Mouse (Mus musculus) ES-E14 (cell line): ENCODE results near the gene Nfkbiz. TPM values are rescaled to one million over a fixed set of nuclear protein-coding genes. Genes with fewer than 3 reads are reported as not detected.

Source experiments
- DNase-seq: peaks from one replicate; pipeline ENCODE4 v3.0.0-alpha.2; 2013; ENCODE audit warnings: low read depth, low spot score
- H3K27ac ChIP-seq: 2 replicates; pipeline ENCODE4 v1.5.1; 2012; ENCODE audit warnings: low read depth, mild to moderate bottlenecking, low read length, moderate library complexity, mixed read lengths; ENCODE audit not compliant: poor library complexity, insufficient read depth, severe bottlenecking
- H3K36me3 ChIP-seq: 2 replicates; pipeline ENCODE4 v1.6.1; 2012; ENCODE audit warnings: mild to moderate bottlenecking, low read length, moderate library complexity, mixed read lengths; ENCODE audit not compliant: control insufficient read depth, poor library complexity, insufficient read depth, severe bottlenecking
- H3K4me1 ChIP-seq, 2 experiments: fragments of 150-350 bp in 1 of 2; sonication (generic) in 1 of 2; 2 replicates each; pipeline ENCODE4 v1.6.1; 2012; ENCODE audit warnings: low read length in 2 of 2, mild to moderate bottlenecking in 1 of 2, mixed read lengths in 1 of 2; ENCODE audit not compliant: control insufficient read depth in 2 of 2, insufficient read depth in 2 of 2, poor library complexity in 1 of 2
- H3K4me3 ChIP-seq, 2 experiments: fragments of 150-350 bp in 1 of 2; sonication (generic) in 1 of 2; 2 replicates each; pipeline ENCODE4 v1.5.1; 2012; ENCODE audit warnings: low read length in 2 of 2, low read depth in 1 of 2, mild to moderate bottlenecking in 1 of 2, mixed read lengths in 1 of 2; ENCODE audit not compliant: insufficient read depth in 1 of 2, poor library complexity in 1 of 2, severe bottlenecking in 1 of 2
- H3K9ac ChIP-seq: 2 replicates; pipeline ENCODE4 v1.6.1; 2012; ENCODE audit warnings: low read depth, mild to moderate bottlenecking, low read length, mixed read lengths; ENCODE audit not compliant: poor library complexity, insufficient read depth, severe bottlenecking
- H3K9me3 ChIP-seq: fragments of 150-350 bp; sonication (generic); 2 replicates; pipeline ENCODE4 v1.6.1; 2012; ENCODE audit warnings: low read depth, mild to moderate bottlenecking, low read length; ENCODE audit not compliant: control insufficient read depth, insufficient read depth
- CHD2 ChIP-seq: IDR thresholded peaks from 2 replicates; pipeline ENCODE4 v1.6.1; 2014; ENCODE audit warnings: mild to moderate bottlenecking, low read depth, low read length, inconsistent platforms
- HCFC1 ChIP-seq: IDR thresholded peaks from 2 replicates; pipeline ENCODE4 v1.6.1; 2012; ENCODE audit warnings: low read length, inconsistent platforms, borderline replicate concordance; ENCODE audit not compliant: insufficient read depth
- MAFK ChIP-seq: IDR thresholded peaks from 2 replicates; pipeline ENCODE4 v1.6.1; 2014; ENCODE audit warnings: mild to moderate bottlenecking, low read depth, low read length, inconsistent platforms; ENCODE audit not compliant: insufficient read depth
- ZC3H11A ChIP-seq: IDR thresholded peaks from 2 replicates; pipeline ENCODE4 v1.6.1; 2012; ENCODE audit warnings: low read depth, mild to moderate bottlenecking, inconsistent platforms, low read length, borderline replicate concordance
- ZNF384 ChIP-seq: IDR thresholded peaks from 2 replicates; pipeline ENCODE4 v1.6.1; 2012; ENCODE audit warnings: low read depth, low read length, inconsistent platforms
- in situ Hi-C, 2 experiments: fragments of 600-800 bp; cut with MboI; formaldehyde crosslinking; loops; one replicate each; pipeline ENCODE4 v1.15.1; 2025; ENCODE audit warnings: low sequenced_read_pairs in 2 of 2, inconsistent platforms in 1 of 2; ENCODE audit not compliant: unreplicated experiment in 2 of 2
- total RNA-seq: library from RNA; depleted of rRNA; stranded (reverse); fragments of 300-350 nt; gene quantifications from 2 replicates; pipeline ENCODE4 v1.2.3, GENCODE M21; 2012

The Nfkbiz gene
- total RNA-seq, 1 experiment = 3.2 TPM

DNA sequence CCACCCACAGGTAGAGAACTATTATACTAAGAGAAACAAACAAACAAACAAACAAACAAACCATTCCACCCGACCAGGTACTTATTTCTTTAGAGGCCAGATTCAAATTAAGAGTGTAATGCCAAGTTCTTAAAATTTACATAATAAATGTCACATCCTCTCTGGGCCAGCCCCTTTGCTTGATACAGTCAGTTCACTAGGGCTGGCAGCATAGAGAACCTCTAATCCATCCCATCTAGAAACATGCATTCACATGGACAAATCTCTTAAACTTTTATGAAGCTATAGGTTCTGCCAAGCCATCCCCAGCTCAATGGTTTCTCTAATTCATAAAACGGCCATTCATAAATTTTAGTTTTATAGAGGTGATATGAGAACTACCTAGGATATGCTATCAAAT is 1.5 kb downstream of the Nfkbiz start:
- Histone ChIP-seq H3K4me1 (peaks cover 0 to 2% of the 10 kb centered on the region in 2 experiments; a peak in 1 of 4 replicates), H3K9me3 (no peaks in the 10 kb centered on the region), H3K4me3 (no peak overlapping the region), H3K36me3 (no peaks in the 10 kb centered on the region), H3K9ac (no peak overlapping the region), H3K27ac (no peak overlapping the region)
- no peak for DNase-seq
- TF ChIP-seq CHD2 = no peak
- TF ChIP-seq ZC3H11A = no peak
- TF ChIP-seq HCFC1 = no peak
- no peak for TF ChIP-seq MAFK
- TF ChIP-seq ZNF384 = no peak
- in situ Hi-C loops = no loop called here

- Histone ChIP-seq H3K9me3 (no peaks in the 10 kb centered on the region), H3K36me3 (no peaks in the 10 kb centered on the region), H3K4me1 (peaks cover 0 to 2% of the 10 kb centered on the region in 2 experiments; a peak in 1 of 4 replicates), H3K4me3 (no peak overlapping the region), H3K27ac (no peak overlapping the region), H3K9ac (no peak overlapping the region)
- DNase-seq = no peak
- TF ChIP-seq MAFK (no peak), ZNF384 (no peak), CHD2 (no peak), ZC3H11A (no peak), HCFC1 (no peak)
- in situ Hi-C loops = no loop called here
Observed at GRCm38 (mm10) chr16:55835798-55836197, 2.9 kb downstream of the Nfkbiz start.

DNA sequence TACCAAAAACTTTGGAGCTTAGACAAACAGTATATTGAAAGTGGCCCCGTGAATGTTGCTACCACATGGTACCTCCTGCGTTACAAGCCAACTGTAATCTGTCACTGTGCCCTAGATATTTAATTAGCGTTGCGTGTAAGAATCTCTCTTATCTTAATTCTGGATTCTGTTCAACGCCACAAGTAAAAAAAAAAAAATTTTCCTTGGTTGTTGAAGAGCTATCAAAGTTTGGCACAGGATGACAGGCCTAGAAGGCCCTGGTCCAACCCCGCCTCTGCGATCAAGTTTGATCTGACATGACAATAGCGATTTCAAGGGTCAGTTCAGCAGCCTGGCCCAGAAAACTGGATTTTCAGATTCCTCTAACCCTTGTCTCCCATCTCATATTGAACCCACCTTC is 6.1 kb downstream of the Nfkbiz start:
- Histone ChIP-seq H3K9me3 (no peaks in the 10 kb centered on the region), H3K36me3 (no peaks in the 10 kb centered on the region), H3K27ac (no peak overlapping the region), H3K4me1 (no peaks in the 10 kb centered on the region), H3K9ac (no peak overlapping the region), H3K4me3 (no peak overlapping the region)
- no peak for DNase-seq
- TF ChIP-seq ZNF384 (no peak), HCFC1 (no peak), MAFK (no peak), CHD2 (no peak), ZC3H11A (no peak)
- in situ Hi-C loops = no loop called here

DNA sequence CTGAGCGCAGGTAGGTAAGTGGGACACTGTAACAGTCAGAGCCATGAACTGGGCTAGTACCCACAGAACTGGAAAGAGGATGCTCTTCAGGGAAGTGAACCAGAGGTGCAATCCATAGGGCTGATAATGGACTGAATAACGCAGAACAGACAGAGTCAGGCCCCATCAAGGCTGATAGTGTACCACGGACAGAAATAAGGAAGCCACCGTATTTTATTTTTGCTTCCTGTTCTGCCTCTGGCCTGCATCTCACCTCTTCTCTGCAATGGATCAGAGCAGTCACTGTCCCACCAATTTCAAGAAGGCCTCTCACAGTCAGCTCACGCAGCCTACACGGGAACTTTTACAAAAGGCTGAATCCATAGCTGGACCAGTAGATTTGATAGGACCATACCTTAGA is 6.7 kb downstream of the Nfkbiz start:
- Histone ChIP-seq H3K9me3 (no peaks in the 10 kb centered on the region), H3K4me3 (no peak overlapping the region), H3K36me3 (no peaks in the 10 kb centered on the region), H3K9ac (no peak overlapping the region), H3K4me1 (no peaks in the 10 kb centered on the region), H3K27ac (no peak overlapping the region)
- TF ChIP-seq ZNF384 (no peak), HCFC1 (no peak), CHD2 (no peak), ZC3H11A (no peak), MAFK (no peak)
- no peak for DNase-seq
- in situ Hi-C loops = no loop called here

DNA sequence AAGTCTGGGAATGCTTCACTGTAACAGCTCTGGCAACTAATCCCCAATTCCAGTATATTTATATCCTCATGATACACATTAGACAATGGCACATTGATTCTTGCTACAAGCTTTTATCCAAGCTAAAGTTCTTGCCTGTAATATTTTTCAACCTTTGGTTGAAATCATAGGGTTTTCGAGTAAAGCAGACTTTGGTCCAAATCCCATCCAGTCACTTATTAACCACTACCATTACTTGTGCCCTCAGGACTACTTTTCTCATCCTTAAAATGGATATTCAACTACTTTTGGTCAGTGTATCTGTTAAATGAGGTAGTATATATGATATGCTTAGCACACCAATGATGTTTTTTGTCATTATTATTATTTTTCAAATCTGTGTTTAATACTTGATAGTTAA is 7.2 kb downstream of the Nfkbiz start:
- Histone ChIP-seq H3K9ac (no peak overlapping the region), H3K27ac (no peak overlapping the region), H3K4me1 (no peaks in the 10 kb centered on the region), H3K36me3 (no peaks in the 10 kb centered on the region), H3K4me3 (no peak overlapping the region), H3K9me3 (no peaks in the 10 kb centered on the region)
- DNase-seq = no peak
- TF ChIP-seq MAFK = no peak
- no peak for TF ChIP-seq ZC3H11A
- in situ Hi-C loops = no loop called here
